Mouse (Mus musculus): ENCODE data around the gene Map1lc3b.

GRCm38 (mm10) chr8:121580465-121580864, 9.7 kb upstream of the Map1lc3b start:
- TF ChIP-seq CTCF (IDR thresholded peaks at IDR 0.05; ENCODE audit: extremely low read depth, insufficient read length, insufficient replicate concordance, low read depth, low read length): no peak
- no peak for TF ChIP-seq POLR2A (IDR thresholded peaks at IDR 0.05; ENCODE audit: low read depth, low read length)
